Mouse (Mus musculus): ENCODE data around the gene Gm10378. TPM values are rescaled to one million over a fixed set of nuclear protein-coding genes. Genes with fewer than 3 reads are reported as not detected.

The Gm10378 gene
- not detected for polyA plus RNA-seq (2014; fragmentation: Illumina TruSeq; extraction: RNeasy Lipid Tissue Mini Kit (QIAGEN cat#74804); ENCODE audit: low read depth, low replicate concordance)

GRCm38 (mm10) chr14:42655638-42656037 lies at the start of gene Gm10378:
Gene Gm10378 (plus strand): TSS chr14:42655938.

GRCm38 (mm10) chr14:42641817-42642216 lies 13.9 kb upstream of the Gm10378 start, which contains the start of gene Gm3633:
Gene Gm3633 (minus strand): TSS chr14:42641917.

Other genes with a start within 250 kb of the Gm10378 start
- gene Gm8005, start 216.3 kb upstream of the Gm10378 start, polyA plus RNA-seq (2014; fragmentation: Illumina TruSeq; extraction: RNeasy Lipid Tissue Mini Kit (QIAGEN cat#74804); ENCODE audit: low read depth, low replicate concordance): not detected
- gene Gm8011, start 192.1 kb upstream of the Gm10378 start, polyA plus RNA-seq (2014; fragmentation: Illumina TruSeq; extraction: RNeasy Lipid Tissue Mini Kit (QIAGEN cat#74804); ENCODE audit: low read depth, low replicate concordance): not detected
- gene Gm8020, start 153.6 kb upstream of the Gm10378 start, polyA plus RNA-seq (2014; fragmentation: Illumina TruSeq; extraction: RNeasy Lipid Tissue Mini Kit (QIAGEN cat#74804); ENCODE audit: low read depth, low replicate concordance): not detected
- not detected for gene Gm8024, start 131.7 kb upstream of the Gm10378 start, polyA plus RNA-seq (2014; fragmentation: Illumina TruSeq; extraction: RNeasy Lipid Tissue Mini Kit (QIAGEN cat#74804); ENCODE audit: low read depth, low replicate concordance)
- not detected for gene Gm17124, start 56.1 kb upstream of the Gm10378 start, polyA plus RNA-seq (2014; fragmentation: Illumina TruSeq; extraction: RNeasy Lipid Tissue Mini Kit (QIAGEN cat#74804); ENCODE audit: low read depth, low replicate concordance)
- not detected for gene Gm3633, start 14.0 kb upstream of the Gm10378 start, polyA plus RNA-seq (2014; fragmentation: Illumina TruSeq; extraction: RNeasy Lipid Tissue Mini Kit (QIAGEN cat#74804); ENCODE audit: low read depth, low replicate concordance)
- not detected for gene Gm3015, start 112.9 kb downstream of the Gm10378 start, polyA plus RNA-seq (2014; fragmentation: Illumina TruSeq; extraction: RNeasy Lipid Tissue Mini Kit (QIAGEN cat#74804); ENCODE audit: low read depth, low replicate concordance)
- gene Gm10377, start 142.0 kb downstream of the Gm10378 start, polyA plus RNA-seq (2014; fragmentation: Illumina TruSeq; extraction: RNeasy Lipid Tissue Mini Kit (QIAGEN cat#74804); ENCODE audit: low read depth, low replicate concordance): not detected
- gene Gm21977, start 197.5 kb downstream of the Gm10378 start, polyA plus RNA-seq (2014; fragmentation: Illumina TruSeq; extraction: RNeasy Lipid Tissue Mini Kit (QIAGEN cat#74804); ENCODE audit: low read depth, low replicate concordance): not detected